Mouse (Mus musculus): ENCODE results near the gene Tex2. TPM values are rescaled to one million over a fixed set of nuclear protein-coding genes. Genes with fewer than 3 reads are reported as not detected.

The Tex2 gene
- polyA plus RNA-seq, 1 experiment from 2014 or later = 39.5 TPM

- no peak overlapping the region for H3K4me3 ChIP-seq (ENCODE audit: low read depth, low read length)
- 96% methylated on average over 4 of the region's 4 CpGs for WGBS
- no peaks in the 10 kb centered on the region for H3K4me1 ChIP-seq (ENCODE audit: control insufficient read depth, insufficient read depth, low read length)
- no peak overlapping the region for H3K27ac ChIP-seq (ENCODE audit: low read depth, low read length)
- no peaks in the 10 kb centered on the region for H3K27me3 ChIP-seq (ENCODE audit: control insufficient read depth, insufficient read depth, low read length)
- no peak overlapping the region for H3K9ac ChIP-seq (replicated peaks; ENCODE audit: low read depth, low read length)
- H3K4me2 ChIP-seq (ENCODE audit: low read depth, low read length) = no peak overlapping the region
- ATAC-seq (ENCODE audit: low read depth) = no peak
- H3K36me3 ChIP-seq (ENCODE audit: control insufficient read depth, insufficient read depth, low read length) = no peaks in the 10 kb centered on the region
- no peaks in the 10 kb centered on the region for H3K9me3 ChIP-seq (ENCODE audit: control insufficient read depth, low read length)
Measured at GRCm38 (mm10) chr11:106458540-106458939, 154.7 kb downstream of the Tex2 start.

Other genes with a start within 250 kb of the Tex2 start
- not detected in 2 replicates for gene Prr29, start 248.0 kb downstream of the Tex2 start, polyA plus RNA-seq (2014; fragmentation: Nextera tagmentation; extraction: Ambion mirVana)
- gene Icam2, start 225.3 kb downstream of the Tex2 start, polyA plus RNA-seq (2014; fragmentation: Nextera tagmentation; extraction: Ambion mirVana) = 5.1 and 14.2 TPM in 2 replicates
- 7.4 and 7.6 TPM in 2 replicates for gene Ern1, start 125.6 kb downstream of the Tex2 start, polyA plus RNA-seq (2014; fragmentation: Nextera tagmentation; extraction: Ambion mirVana)
- gene Pecam1, start 137.2 kb upstream of the Tex2 start, polyA plus RNA-seq (2014; fragmentation: Nextera tagmentation; extraction: Ambion mirVana) = 9.4 and 16.9 TPM in 2 replicates
- 0.51 and 1.4 TPM in 2 replicates for gene Milr1, start 137.8 kb upstream of the Tex2 start, polyA plus RNA-seq (2014; fragmentation: Nextera tagmentation; extraction: Ambion mirVana)
- gene Polg2, start 166.1 kb upstream of the Tex2 start, polyA plus RNA-seq (2014; fragmentation: Nextera tagmentation; extraction: Ambion mirVana) = 10.3 and 10.4 TPM in 2 replicates
- 447 and 486 TPM in 2 replicates for gene Ddx5, start 175.8 kb upstream of the Tex2 start, polyA plus RNA-seq (2014; fragmentation: Nextera tagmentation; extraction: Ambion mirVana)
- 15.1 and 18.9 TPM in 2 replicates for gene Cep95, start 175.8 kb upstream of the Tex2 start, polyA plus RNA-seq (2014; fragmentation: Nextera tagmentation; extraction: Ambion mirVana)

All from neural tube, embryonic 14.5 days (tissue).